25 mouse cellular contexts compared by ENCODE assay signal in the genomic region with DNA sequence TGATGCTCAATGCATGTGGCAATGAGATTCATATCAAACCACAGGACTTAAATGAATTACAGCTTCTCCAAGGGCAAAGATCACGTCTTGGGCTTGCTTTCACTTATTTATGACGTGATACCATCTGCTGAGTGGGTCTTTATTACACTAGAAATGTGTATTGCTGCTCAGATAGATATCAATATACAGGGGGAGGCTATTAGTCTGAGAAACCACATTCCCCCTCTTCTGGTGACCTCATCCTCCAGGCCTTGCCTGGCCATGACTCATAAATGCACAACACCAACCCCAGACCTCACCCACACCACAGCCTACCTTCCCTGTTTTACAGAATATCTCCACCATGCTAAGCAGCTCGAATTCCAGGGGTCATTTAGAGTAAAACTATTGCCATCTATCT.
"Had no signal": no experiment of that assay in that cellular context is flagged by ENCODE, and none has a peak within 500 bp of the region (broad histone marks: within the 10 kb centered on the region; RNA-seq: fewer than 3 reads in every experiment).

No protein-coding gene starts in this region.

- DNase-seq: gastrocnemius, postnatal 14 days; gastrocnemius, postnatal 36 days; heart, adult 2 months; heart, postnatal 10 days; heart, postnatal 4 days; kidney, adult 18-20 months; kidney, adult 8-10 months; kidney, postnatal 10 days; kidney, postnatal 25 days; kidney, postnatal 4 days had no signal

- H3K4me2 ChIP-seq: heart, embryonic 12.5 days; hindbrain, embryonic 12.5 days; hindbrain, embryonic 14.5 days; intestine, embryonic 15.5 days; limb, embryonic 13.5 days; limb, embryonic 15.5 days; liver, embryonic 12.5 days had no signal

- H3K4me3 ChIP-seq: heart, adult 2 months; heart, embryonic 10.5 days; heart, embryonic 12.5 days; hindbrain, embryonic 10.5 days; hindbrain, embryonic 12.5 days; intestine, embryonic 15.5 days; layer of hippocampus, adult 2 months; left cerebral cortex, adult 2 months; limb, embryonic 13.5 days; limb, embryonic 15.5 days; liver, embryonic 12.5 days had no signal

- H3K36me3 ChIP-seq: heart, embryonic 10.5 days; heart, embryonic 12.5 days; hindbrain, embryonic 10.5 days; hindbrain, embryonic 12.5 days; intestine, embryonic 15.5 days; limb, embryonic 13.5 days; limb, embryonic 15.5 days; liver, embryonic 12.5 days had no signal

- H3K9me3 ChIP-seq: heart, embryonic 10.5 days; heart, embryonic 12.5 days; hindbrain, embryonic 10.5 days; hindbrain, embryonic 12.5 days; intestine, embryonic 15.5 days; limb, embryonic 13.5 days; limb, embryonic 15.5 days; liver, embryonic 12.5 days had no signal

- H3K27me3 ChIP-seq: heart, embryonic 12.5 days; hindbrain, embryonic 12.5 days; intestine, embryonic 15.5 days; limb, embryonic 13.5 days; limb, embryonic 15.5 days; liver, embryonic 12.5 days had no signal

- H3K9ac ChIP-seq: heart, embryonic 12.5 days; hindbrain, embryonic 12.5 days; hindbrain, embryonic 14.5 days; intestine, embryonic 15.5 days; limb, embryonic 13.5 days; limb, embryonic 15.5 days; liver, embryonic 12.5 days; liver, embryonic 14.5 days had no signal

- H3K4me1 ChIP-seq: heart, embryonic 10.5 days; heart, embryonic 12.5 days; hindbrain, embryonic 10.5 days; intestine, embryonic 15.5 days; liver, embryonic 12.5 days had no signal

- H3K27ac ChIP-seq: heart, adult 2 months; heart, embryonic 10.5 days; hindbrain, embryonic 10.5 days; hindbrain, embryonic 12.5 days; hindbrain, embryonic 14.5 days; intestine, embryonic 15.5 days; layer of hippocampus, adult 2 months; left cerebral cortex, adult 2 months; limb, embryonic 13.5 days; limb, embryonic 15.5 days; liver, embryonic 12.5 days; liver, embryonic 14.5 days had no signal

- ATAC-seq: hindbrain, embryonic 16.5 days; inflammation-experienced regulatory T-cells, adult 6 months; intestine, embryonic 15.5 days; intestine, postnatal 0 days; liver, embryonic 12.5 days had no signal
